ENCODE assay signal across 11 mouse cellular contexts in genomic region chr1:90050046-90050739, GRCm38 (mm10). TPM values are rescaled to one million over a fixed set of nuclear protein-coding genes. Genes with fewer than 3 reads are reported as not detected.
A peak's percentile ranks its signal among the peaks of the same experiment; 100 is the strongest.
DNase-seq lines count a peak whose midpoint lies in the region; ATAC-seq lines count a peak whose summit lies in the region.
"Had no signal": no experiment of that assay in that cellular context is flagged by ENCODE, and none has a peak within 500 bp of the region (broad histone marks: within the 10 kb centered on the region; RNA-seq: fewer than 3 reads in every experiment).

No protein-coding gene starts in this region.

- H3K27me3 ChIP-seq in heart, embryonic 12.5 days (replicated peaks), result peaks cover 7% of the 10 kb centered on the region; the same call in 1 of the 2 replicates
- no peaks in the 10 kb centered on the region for H3K27me3 ChIP-seq in embryonic facial prominence, embryonic 14.5 days (replicated peaks; ENCODE audit: control insufficient read depth, insufficient read depth, low read length)
- H3K27me3 ChIP-seq in limb, embryonic 10.5 days (ENCODE audit: low read depth, poor library complexity, severe bottlenecking), result peaks cover 27% of the 10 kb centered on the region

- intact Hi-C loops in heart, postnatal 36 days (cut with DNase I), result loop anchor here (10.0 kb wide), 1 partner anchor 425 kb away; no protein-coding TSS in a partner anchor

- no peak for DNase-seq in heart, adult 9 months (ENCODE audit: low spot score in 2 of 2)
- no peak for DNase-seq in embryonic facial prominence, embryonic 14.5 days (ENCODE audit: low spot score)
- peak; percentile 60 for DNase-seq in limb, embryonic 10.5 days (ENCODE audit: low spot score)
- DNase-seq in neural tube, embryonic 10.5 days (ENCODE audit: extremely low spot score, low spot score), result peak; percentile 38
- no peak for DNase-seq in T-cell, adult 2 months (ENCODE audit: low spot score)
- DNase-seq in heart, postnatal 36 days, result no peak
- DNase-seq in adrenal gland, postnatal 14 days, result no peak
- DNase-seq: cerebellum, adult 9-11 months; liver, embryonic 13.5 days had no signal

- WGBS in heart, embryonic 12.5 days, result 49% methylated on average over 20 of the region's 20 CpGs
- 59% methylated on average over 20 of the region's 20 CpGs for WGBS in embryonic facial prominence, embryonic 14.5 days
- WGBS in limb, embryonic 10.5 days, result 42% methylated on average over 20 of the region's 20 CpGs

- no peak for ATAC-seq in heart, embryonic 12.5 days (ENCODE audit: insufficient number of reproducible peaks, low FRiP score)
- no peak for ATAC-seq in embryonic facial prominence, embryonic 14.5 days (ENCODE audit: low read depth)

- no peak overlapping the region for H3K9ac ChIP-seq in heart, embryonic 12.5 days
- H3K9ac ChIP-seq in embryonic facial prominence, embryonic 14.5 days (ENCODE audit: low read depth, low read length), result peak overlapping the region; percentile 6; the same call in 1 of the 2 replicates
- H3K9ac ChIP-seq: liver, embryonic 13.5 days had no signal

- H3K36me3 ChIP-seq in heart, embryonic 12.5 days, result no peaks in the 10 kb centered on the region
- H3K36me3 ChIP-seq in embryonic facial prominence, embryonic 14.5 days (ENCODE audit: control insufficient read depth, insufficient read depth, low read length), result no peaks in the 10 kb centered on the region
- H3K36me3 ChIP-seq in limb, embryonic 10.5 days, result no peaks in the 10 kb centered on the region
- H3K36me3 ChIP-seq: liver, embryonic 13.5 days had no signal

- H3K4me1 ChIP-seq in heart, embryonic 12.5 days (replicated peaks), result 0 out of 2 replicates have a peak, but pooled peaks cover 7% of the 10 kb centered on the region
- peaks cover 16% of the 10 kb centered on the region for H3K4me1 ChIP-seq in embryonic facial prominence, embryonic 14.5 days (ENCODE audit: control insufficient read depth, insufficient read depth, low read length)
- peaks cover 57% of the 10 kb centered on the region for H3K4me1 ChIP-seq in limb, embryonic 10.5 days
- H3K4me1 ChIP-seq: liver, embryonic 13.5 days had no signal

- H3K4me3 ChIP-seq in heart, embryonic 12.5 days, result no peak overlapping the region
- H3K4me3 ChIP-seq in embryonic facial prominence, embryonic 14.5 days (ENCODE audit: low read depth, low read length), result no peak overlapping the region
- no peak overlapping the region for H3K4me3 ChIP-seq in limb, embryonic 10.5 days
- H3K4me3 ChIP-seq: liver, embryonic 13.5 days had no signal

- peak overlapping the region; percentile 19; the same call in 1 of the 2 replicates for H3K4me2 ChIP-seq in heart, embryonic 12.5 days
- no peak overlapping the region for H3K4me2 ChIP-seq in embryonic facial prominence, embryonic 14.5 days (ENCODE audit: low read depth, low read length)
- H3K4me2 ChIP-seq: liver, embryonic 13.5 days had no signal

- no peaks in the 10 kb centered on the region for H3K9me3 ChIP-seq in heart, embryonic 12.5 days (replicated peaks)
- H3K9me3 ChIP-seq in embryonic facial prominence, embryonic 14.5 days (ENCODE audit: control insufficient read depth, low read length), result no peaks in the 10 kb centered on the region
- H3K9me3 ChIP-seq in limb, embryonic 10.5 days (replicated peaks), result no peaks in the 10 kb centered on the region
- H3K9me3 ChIP-seq: liver, embryonic 13.5 days had no signal

- no peak overlapping the region for H3K27ac ChIP-seq in heart, embryonic 12.5 days (ENCODE audit: poor library complexity, severe bottlenecking)
- H3K27ac ChIP-seq in embryonic facial prominence, embryonic 14.5 days (replicated peaks; ENCODE audit: low read depth, low read length), result no peak overlapping the region
- H3K27ac ChIP-seq in limb, embryonic 10.5 days, result peak overlapping the region; percentile 83
- H3K27ac ChIP-seq: liver, embryonic 13.5 days had no signal

RNA-seq across cellular contexts. Expression of gene Asb18, which starts 35.7 kb away (rescaled TPM):
- polyA plus RNA-seq in heart, embryonic 12.5 days (2016; fragmentation: Nextera tagmentation; extraction: Ambion mirVana), result 1.0 and 1.1 TPM in 2 replicates
- polyA plus RNA-seq in embryonic facial prominence, embryonic 14.5 days (2014; fragmentation: Nextera tagmentation; extraction: Ambion mirVana), result 0.08 and 0.31 TPM in 2 replicates
- not detected in 2 replicates for polyA plus RNA-seq in limb, embryonic 10.5 days (2016; fragmentation: Nextera tagmentation; extraction: Ambion mirVana)
- 10 to 100 TPM; 14.3 to 20.5 TPM for total RNA-seq in heart, postnatal 36 days (2021)
- total RNA-seq in adrenal gland, postnatal 14 days (2021), result not detected in 2 replicates
- total RNA-seq: hematopoietic stem cell, adult 5-6 weeks had no signal
- polyA plus RNA-seq: liver, embryonic 13.5 days had no signal

Comparison
In these comparisons a context has a peak if more than half of its experiments do, and no peak if none do; other contexts are left out.
1. DNase-seq: peak in limb, embryonic 10.5 days (single experiment) and neural tube, embryonic 10.5 days (single experiment); none in heart, adult 9 months (0 of 2), embryonic facial prominence, embryonic 14.5 days (single experiment), T-cell, adult 2 months (single experiment), heart, postnatal 36 days (0 of 2) and adrenal gland, postnatal 14 days (single experiment).